Mouse (Mus musculus): Measurements from ENCODE around the gene Bdh2. TPM values are rescaled to one million over a fixed set of nuclear protein-coding genes. Genes with fewer than 3 reads are reported as not detected.
A peak's percentile ranks its signal among the peaks of the same experiment; 100 is the strongest.

Bdh2 gene
- 21.3 and 24.8 TPM in 2 replicates for polyA plus RNA-seq (2015; fragmentation: Nextera tagmentation; extraction: Ambion mirVana)

- Histone ChIP-seq H3K4me1 (peaks cover 2% of the 10 kb centered on the region; the same call in 1 of the 2 replicates), H3K27ac (no peak within 1 kb of the TSS), H3K9ac (0 out of 2 replicates have a peak within 1 kb of the TSS, but pooled peaks have one; percentile 51), H3K4me3 (peak within 1 kb of the TSS; percentile 32), H3K9me3 (no peaks in the 10 kb centered on the region), H3K4me2 (replicated peaks) (peak within 1 kb of the TSS; percentile 54), H3K27me3 (no peaks in the 10 kb centered on the region), H3K36me3 (no peaks in the 10 kb centered on the region)
- peak; percentile 89 for ATAC-seq (ENCODE audit: low FRiP score, low read depth)
- WGBS: 23% methylated on average over 14 of the region's 14 CpGs
These were observed at the start of gene Bdh2 for GRCm38 (mm10) chr3:135280669-135281415. Gene Bdh2, plus strand, starts transcription at chr3:135281221.

GRCm38 (mm10) chr3:135232058-135232457 lies 49.0 kb upstream of the Bdh2 start:
- Histone ChIP-seq H3K27me3 (no peaks in the 10 kb centered on the region), H3K4me3 (no peak overlapping the region), H3K27ac (no peak overlapping the region), H3K36me3 (peaks cover 64% of the 10 kb centered on the region), H3K9me3 (no peaks in the 10 kb centered on the region), H3K4me2 (replicated peaks) (no peak overlapping the region), H3K4me1 (no peaks in the 10 kb centered on the region), H3K9ac (no peak overlapping the region)
- WGBS: 86% methylated on average over 3 of the region's 3 CpGs
- no peak for ATAC-seq (ENCODE audit: low FRiP score, low read depth)

DNA sequence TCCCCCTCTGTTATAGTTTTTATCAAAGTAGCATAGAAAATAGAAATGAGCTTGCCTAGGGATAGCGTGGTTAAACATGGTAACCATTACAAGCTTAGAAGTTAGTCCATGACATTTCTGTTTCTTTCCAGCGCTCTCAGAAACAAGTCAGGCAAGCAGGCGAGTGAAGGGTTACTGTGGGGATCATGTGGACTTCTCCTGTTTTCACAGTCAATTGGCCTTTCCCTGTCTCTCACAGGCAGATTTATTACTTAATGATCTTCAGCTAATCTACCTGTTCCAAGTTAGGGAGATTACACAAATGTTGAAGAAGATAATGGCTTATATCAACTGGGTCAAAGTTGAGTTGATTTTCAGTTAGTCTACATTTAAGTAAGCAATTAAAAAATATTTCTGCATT lies 48.6 kb upstream of the Bdh2 start:
- no peaks in the 10 kb centered on the region for H3K4me1 ChIP-seq
- H3K27ac ChIP-seq: no peak overlapping the region
- no peaks in the 10 kb centered on the region for H3K9me3 ChIP-seq
- 89% methylated on average over 3 of the region's 3 CpGs for WGBS
- H3K9ac ChIP-seq: no peak overlapping the region
- no peak overlapping the region for H3K4me3 ChIP-seq
- ATAC-seq (ENCODE audit: low FRiP score, low read depth): no peak
- peaks cover 68% of the 10 kb centered on the region for H3K36me3 ChIP-seq
- H3K27me3 ChIP-seq: no peaks in the 10 kb centered on the region
- H3K4me2 ChIP-seq (replicated peaks): no peak overlapping the region

DNA sequence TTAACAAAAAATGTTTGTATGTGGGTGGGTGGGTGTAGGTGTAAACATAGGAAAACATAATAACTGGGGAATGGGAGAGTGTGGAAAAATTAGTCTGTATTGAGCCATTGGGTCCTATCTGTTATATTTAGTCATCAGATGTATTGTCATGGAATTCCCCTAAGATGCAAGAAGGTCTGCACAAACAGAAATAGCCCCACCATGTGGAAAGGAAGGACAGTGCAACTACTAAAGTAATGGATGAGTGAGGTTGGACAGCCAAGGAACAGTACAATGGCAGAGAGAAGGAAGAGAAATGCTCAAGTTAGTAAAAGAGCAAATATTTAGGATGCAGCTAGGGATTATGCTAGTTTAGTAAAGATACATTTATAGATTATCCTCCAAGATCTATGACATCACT lies 35.3 kb upstream of the Bdh2 start:
- ATAC-seq (ENCODE audit: low FRiP score, low read depth): no peak
- Histone ChIP-seq H3K9me3 (no peaks in the 10 kb centered on the region), H3K27ac (no peak overlapping the region), H3K4me3 (no peak overlapping the region), H3K9ac (no peak overlapping the region), H3K36me3 (peaks cover 85% of the 10 kb centered on the region), H3K27me3 (no peaks in the 10 kb centered on the region), H3K4me2 (replicated peaks) (no peak overlapping the region), H3K4me1 (no peaks in the 10 kb centered on the region)

GRCm38 (mm10) chr3:135246828-135247227 lies 34.2 kb upstream of the Bdh2 start:
- peaks cover 87% of the 10 kb centered on the region for H3K36me3 ChIP-seq
- WGBS: 97% methylated on average over 6 of the region's 6 CpGs
- ATAC-seq (ENCODE audit: low FRiP score, low read depth): no peak

GRCm38 (mm10) chr3:135249104-135249503 lies 31.9 kb upstream of the Bdh2 start:
- Histone ChIP-seq H3K4me3 (no peak overlapping the region), H3K9ac (no peak overlapping the region), H3K36me3 (peaks cover 77% of the 10 kb centered on the region), H3K4me1 (no peaks in the 10 kb centered on the region), H3K9me3 (no peaks in the 10 kb centered on the region), H3K27me3 (no peaks in the 10 kb centered on the region), H3K4me2 (replicated peaks) (no peak overlapping the region), H3K27ac (no peak overlapping the region)
- ATAC-seq (ENCODE audit: low FRiP score, low read depth): no peak
- WGBS: 84% methylated on average over 6 of the region's 6 CpGs

More at GRCm38 (mm10) chr3:135246828-135247227, 34.2 kb upstream of the Bdh2 start:
- Histone ChIP-seq H3K4me2 (replicated peaks) (no peak overlapping the region), H3K27me3 (no peaks in the 10 kb centered on the region), H3K9ac (no peak overlapping the region), H3K9me3 (no peaks in the 10 kb centered on the region), H3K4me1 (no peaks in the 10 kb centered on the region), H3K27ac (no peak overlapping the region), H3K4me3 (no peak overlapping the region)

DNA sequence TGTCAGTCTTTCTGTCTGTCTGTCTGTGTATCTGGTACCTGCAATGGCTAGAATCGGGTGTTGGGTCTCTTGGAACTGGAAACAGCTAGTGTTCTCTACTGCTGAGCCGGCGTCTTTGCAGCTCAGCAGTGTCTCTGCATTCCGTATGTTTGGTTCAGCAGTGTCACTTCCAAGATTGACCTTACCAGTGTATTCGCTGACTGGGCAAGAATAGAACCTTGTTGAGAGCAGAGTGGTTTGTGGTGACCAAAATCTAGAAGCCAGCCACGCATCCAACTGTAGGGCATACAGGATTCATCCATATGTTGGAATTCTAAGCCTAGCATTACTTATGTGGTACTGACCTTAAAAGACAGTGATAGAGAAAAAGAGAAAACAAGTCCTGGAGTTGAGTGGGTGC lies 29.2 kb upstream of the Bdh2 start:
- no peak overlapping the region for H3K4me2 ChIP-seq (replicated peaks)
- H3K36me3 ChIP-seq: peaks cover 74% of the 10 kb centered on the region
- no peaks in the 10 kb centered on the region for H3K9me3 ChIP-seq
- no peak for ATAC-seq (ENCODE audit: low FRiP score, low read depth)
- H3K27me3 ChIP-seq: no peaks in the 10 kb centered on the region
- H3K27ac ChIP-seq: no peak overlapping the region
- no peak overlapping the region for H3K4me3 ChIP-seq
- H3K4me1 ChIP-seq: no peaks in the 10 kb centered on the region
- H3K9ac ChIP-seq: no peak overlapping the region
- 94% methylated on average over 6 of the region's 6 CpGs for WGBS

DNA sequence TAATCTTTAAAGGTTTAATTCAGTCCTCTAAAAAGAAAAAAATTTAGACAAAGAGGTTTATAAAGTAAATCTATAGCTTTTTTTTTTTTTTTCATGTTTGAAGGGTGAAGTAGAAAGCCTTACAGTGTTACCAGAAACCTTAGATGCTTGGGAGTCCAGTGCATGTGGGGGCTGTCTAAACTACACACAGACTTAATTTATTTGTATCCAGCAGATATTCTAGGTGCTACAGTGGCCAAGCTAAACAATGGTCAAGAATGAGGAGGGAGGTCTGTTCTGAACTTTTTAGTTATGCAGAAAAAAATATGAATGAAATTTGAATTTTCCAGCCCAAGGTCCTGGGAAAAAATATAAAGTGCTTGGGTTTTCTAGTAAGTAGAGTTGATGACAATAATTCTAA lies 26.2 kb upstream of the Bdh2 start:
- peaks cover 76% of the 10 kb centered on the region for H3K36me3 ChIP-seq
- no peaks in the 10 kb centered on the region for H3K27me3 ChIP-seq
- H3K9ac ChIP-seq: no peak overlapping the region
- no peak overlapping the region for H3K4me3 ChIP-seq
- H3K27ac ChIP-seq: no peak overlapping the region
- H3K9me3 ChIP-seq: no peaks in the 10 kb centered on the region
- no peaks in the 10 kb centered on the region for H3K4me1 ChIP-seq
- ATAC-seq (ENCODE audit: low FRiP score, low read depth): no peak
- H3K4me2 ChIP-seq (replicated peaks): no peak overlapping the region

- 90% methylated on average over 10 of the region's 10 CpGs for WGBS
- ATAC-seq (ENCODE audit: low FRiP score, low read depth): no peak
- no peak overlapping the region for H3K4me3 ChIP-seq
- no peaks in the 10 kb centered on the region for H3K9me3 ChIP-seq
- no peaks in the 10 kb centered on the region for H3K4me1 ChIP-seq
- peaks cover 84% of the 10 kb centered on the region for H3K36me3 ChIP-seq
- no peaks in the 10 kb centered on the region for H3K27me3 ChIP-seq
- H3K9ac ChIP-seq: no peak overlapping the region
- no peak overlapping the region for H3K27ac ChIP-seq
- no peak overlapping the region for H3K4me2 ChIP-seq (replicated peaks)
These were observed 22.1 kb upstream of the Bdh2 start for GRCm38 (mm10) chr3:135258919-135259318.

DNA sequence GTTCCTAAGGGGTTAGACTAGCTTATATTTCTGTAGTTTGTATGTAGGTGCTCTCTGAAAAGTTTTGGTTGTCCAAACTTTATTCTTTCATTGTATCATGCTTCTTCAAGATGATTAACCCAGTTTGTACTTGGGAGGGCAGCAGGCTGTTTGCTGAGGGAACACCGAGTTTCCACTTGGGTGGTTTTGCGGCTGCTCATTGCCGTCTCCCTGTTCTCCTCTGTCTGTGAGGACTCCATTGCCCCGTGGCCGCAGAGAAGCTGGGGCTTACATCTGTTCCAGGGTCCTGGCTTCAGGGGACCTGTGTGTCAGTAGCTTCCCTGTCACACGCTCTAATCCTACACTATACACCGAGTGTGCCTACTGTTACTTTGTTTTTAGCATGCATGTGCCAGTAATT lies 20.8 kb upstream of the Bdh2 start:
- Histone ChIP-seq H3K4me3 (no peak overlapping the region), H3K36me3 (peaks cover 89% of the 10 kb centered on the region), H3K27ac (no peak overlapping the region), H3K27me3 (no peaks in the 10 kb centered on the region), H3K9me3 (no peaks in the 10 kb centered on the region), H3K4me1 (no peaks in the 10 kb centered on the region), H3K4me2 (replicated peaks) (no peak overlapping the region), H3K9ac (no peak overlapping the region)
- 94% methylated on average over 7 of the region's 7 CpGs for WGBS
- no peak for ATAC-seq (ENCODE audit: low FRiP score, low read depth)

GRCm38 (mm10) chr3:135268616-135269015 lies 12.4 kb upstream of the Bdh2 start:
- WGBS: 85% methylated on average over 5 of the region's 5 CpGs
- H3K9me3 ChIP-seq: no peaks in the 10 kb centered on the region

GRCm38 (mm10) chr3:135269391-135269990 lies 11.5 kb upstream of the Bdh2 start:
- peaks cover 81% of the 10 kb centered on the region for H3K36me3 ChIP-seq
- no peak overlapping the region for H3K4me3 ChIP-seq
- H3K4me2 ChIP-seq (replicated peaks): no peak overlapping the region
- 91% methylated on average over 10 of the region's 10 CpGs for WGBS
- no peaks in the 10 kb centered on the region for H3K9me3 ChIP-seq
- H3K27ac ChIP-seq: no peak overlapping the region
- no peak for ATAC-seq (ENCODE audit: low FRiP score, low read depth)
- no peak overlapping the region for H3K9ac ChIP-seq
- H3K4me1 ChIP-seq: no peaks in the 10 kb centered on the region
- no peaks in the 10 kb centered on the region for H3K27me3 ChIP-seq

More at GRCm38 (mm10) chr3:135268616-135269015, 12.4 kb upstream of the Bdh2 start:
- H3K4me1 ChIP-seq: no peaks in the 10 kb centered on the region
- no peak overlapping the region for H3K27ac ChIP-seq
- ATAC-seq (ENCODE audit: low FRiP score, low read depth): no peak
- H3K4me3 ChIP-seq: no peak overlapping the region
- H3K36me3 ChIP-seq: peaks cover 83% of the 10 kb centered on the region
- no peak overlapping the region for H3K9ac ChIP-seq
- no peaks in the 10 kb centered on the region for H3K27me3 ChIP-seq
- H3K4me2 ChIP-seq (replicated peaks): no peak overlapping the region

Data from limb, embryonic 13.5 days (tissue).